Mouse (Mus musculus) heart, embryonic 14.5 days (tissue): ENCODE measurements around the gene Bbc3. TPM values are rescaled to one million over a fixed set of nuclear protein-coding genes. Genes with fewer than 3 reads are reported as not detected.

Experiments used
- ATAC-seq: fragments of 200-750 bp; cut with Nextera tagmentation; 2 replicates; pipeline ENCODE4 v1.8.0; 2017; ENCODE audit warnings: low read depth, moderate TSS enrichment; ENCODE audit not compliant: insufficient number of reproducible peaks, insufficient read depth, low FRiP score
- H3K27ac ChIP-seq, 2 experiments: fragments of 200-500 bp in 1 of 2; fragments of 300-500 bp in 1 of 2; sonication (generic) in 1 of 2; replicated peaks in 1 of 2; 2 replicates each; pipeline ENCODE4 v1.5.1; 2012 to 2014; ENCODE audit warnings: low read depth in 2 of 2, low read length in 2 of 2, control low read depth in 1 of 2, mild to moderate bottlenecking in 1 of 2, mixed read lengths in 1 of 2; ENCODE audit not compliant: control insufficient read depth in 1 of 2, insufficient read depth in 1 of 2
- H3K27me3 ChIP-seq: fragments of 300-500 bp; sonication (generic); 2 replicates; pipeline ENCODE4 v1.6.1; 2014; ENCODE audit warnings: mild to moderate bottlenecking, low read length, control low read depth; ENCODE audit not compliant: control insufficient read depth, insufficient read depth
- H3K36me3 ChIP-seq: fragments of 300-500 bp; sonication (generic); 2 replicates; pipeline ENCODE4 v1.6.1; 2014; ENCODE audit warnings: mild to moderate bottlenecking, control low read depth, low read length, mixed read lengths; ENCODE audit not compliant: control insufficient read depth, insufficient read depth
- H3K4me1 ChIP-seq, 2 experiments: fragments of 200-500 bp in 1 of 2; fragments of 300-500 bp in 1 of 2; sonication (generic) in 1 of 2; 2 replicates each; pipeline ENCODE4 v1.6.1; 2012 to 2014; ENCODE audit warnings: low read length in 2 of 2, control low read depth in 1 of 2, mixed read lengths in 1 of 2; ENCODE audit not compliant: control insufficient read depth in 2 of 2, insufficient read depth in 2 of 2
- H3K4me2 ChIP-seq: fragments of 300-500 bp; sonication (generic); 2 replicates; pipeline ENCODE4 v1.6.1; 2014; ENCODE audit warnings: mild to moderate bottlenecking, low read length
- H3K4me3 ChIP-seq, 2 experiments: fragments of 200-500 bp in 1 of 2; fragments of 300-500 bp in 1 of 2; sonication (generic) in 1 of 2; 2 replicates each; pipeline ENCODE4 v1.5.1; 2012 to 2014; ENCODE audit warnings: low read length in 2 of 2, mild to moderate bottlenecking in 2 of 2, control low read depth in 1 of 2, low read depth in 1 of 2, moderate library complexity in 1 of 2; ENCODE audit not compliant: control insufficient read depth in 1 of 2, insufficient read depth in 1 of 2
- H3K9ac ChIP-seq: fragments of 300-500 bp; sonication (generic); 2 replicates; pipeline ENCODE4 v1.6.1; 2014; ENCODE audit warnings: mild to moderate bottlenecking, low read length
- H3K9me3 ChIP-seq: fragments of 300-500 bp; sonication (generic); 2 replicates; pipeline ENCODE4 v1.6.1; 2016; ENCODE audit warnings: low read length, control low read depth; ENCODE audit not compliant: control insufficient read depth
- WGBS: fragments of 180-500 bp; shearing (Covaris S2); extraction: QIAGEN DNeasy Blood & Tissue Kit; methylation state at CpG from one replicate; pipeline ENCODE4 v1.1.7; 2014; 5-methylcytosine and 5-hydroxymethylcytosine counted together
- polyA plus RNA-seq: library from polyadenylated mRNA; unstranded; fragments of >200 nt; fragmentation: Nextera tagmentation; extraction: Ambion mirVana; gene quantifications from 2 replicates; pipeline ENCODE4 v1.2.1, GENCODE M21; 2014

Gene Bbc3
- polyA plus RNA-seq, 1 experiment from 2014 or later = 5.2 TPM

DNA sequence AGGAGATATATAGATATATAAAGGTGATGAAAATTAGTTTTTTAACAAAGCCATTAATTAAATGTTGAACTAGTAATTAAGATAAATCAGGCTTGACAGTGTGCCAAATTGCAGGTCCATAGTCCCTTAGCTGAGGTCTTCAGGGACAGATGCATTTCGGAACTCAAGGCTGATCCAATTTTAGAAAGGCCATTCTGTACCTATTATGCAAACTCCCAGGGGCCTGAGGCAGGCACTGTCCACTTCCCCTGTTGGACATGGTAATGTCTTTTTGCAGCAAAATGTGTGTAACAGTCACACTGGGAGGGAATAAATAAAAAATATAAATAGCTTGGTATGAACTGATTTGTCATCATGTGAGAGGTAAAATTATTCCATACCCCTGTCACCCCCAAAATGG is 37.1 kb upstream of the Bbc3 start:
- 57% methylated on average over 1 of the region's 1 CpGs for WGBS
- Histone ChIP-seq H3K4me3 (no peak overlapping the region), H3K27me3 (no peaks in the 10 kb centered on the region), H3K9ac (no peak overlapping the region; the same call in 1 of the 2 replicates), H3K27ac (no peak overlapping the region), H3K4me2 (0 out of 2 replicates have a peak overlapping the region, but pooled peaks have one; percentile 97), H3K36me3 (peaks cover 12% of the 10 kb centered on the region), H3K9me3 (no peaks in the 10 kb centered on the region), H3K4me1 (peaks cover 14 to 20% of the 10 kb centered on the region in 2 experiments)
- no peak for ATAC-seq

DNA sequence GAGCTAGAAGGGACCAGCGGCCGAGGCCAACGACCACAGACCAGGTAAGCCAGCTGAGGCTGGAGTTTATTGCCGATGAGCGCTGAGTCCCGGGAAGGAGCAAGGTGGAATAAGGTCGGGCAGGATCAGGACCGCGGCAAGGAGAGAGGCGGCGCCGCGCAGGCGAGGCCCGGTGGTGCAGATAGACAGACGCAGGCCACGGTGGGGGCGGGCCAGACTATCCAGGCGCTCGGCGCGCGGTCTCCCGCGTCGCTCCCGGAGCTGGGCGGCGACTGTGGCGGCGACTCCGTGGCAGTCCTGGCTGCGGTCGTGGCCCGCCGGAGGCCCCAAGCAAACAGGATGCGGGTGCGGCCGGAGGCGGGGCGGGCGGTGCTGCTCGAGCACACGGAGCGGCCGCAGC is 35.5 kb upstream of the Bbc3 start:
- Histone ChIP-seq H3K27me3 (no peaks in the 10 kb centered on the region), H3K36me3 (peaks cover 27% of the 10 kb centered on the region), H3K4me3 (peak overlapping the region; percentile 76 to 81), H3K4me2 (peak overlapping the region; percentile 97), H3K4me1 (peaks cover 14 to 20% of the 10 kb centered on the region in 2 experiments), H3K9ac (peak overlapping the region; percentile 85), H3K27ac (peak overlapping the region; percentile 54 to 89), H3K9me3 (no peaks in the 10 kb centered on the region)
- WGBS = under 1% methylated on average over 40 of the region's 46 CpGs
- ATAC-seq = peak; percentile 74

DNA sequence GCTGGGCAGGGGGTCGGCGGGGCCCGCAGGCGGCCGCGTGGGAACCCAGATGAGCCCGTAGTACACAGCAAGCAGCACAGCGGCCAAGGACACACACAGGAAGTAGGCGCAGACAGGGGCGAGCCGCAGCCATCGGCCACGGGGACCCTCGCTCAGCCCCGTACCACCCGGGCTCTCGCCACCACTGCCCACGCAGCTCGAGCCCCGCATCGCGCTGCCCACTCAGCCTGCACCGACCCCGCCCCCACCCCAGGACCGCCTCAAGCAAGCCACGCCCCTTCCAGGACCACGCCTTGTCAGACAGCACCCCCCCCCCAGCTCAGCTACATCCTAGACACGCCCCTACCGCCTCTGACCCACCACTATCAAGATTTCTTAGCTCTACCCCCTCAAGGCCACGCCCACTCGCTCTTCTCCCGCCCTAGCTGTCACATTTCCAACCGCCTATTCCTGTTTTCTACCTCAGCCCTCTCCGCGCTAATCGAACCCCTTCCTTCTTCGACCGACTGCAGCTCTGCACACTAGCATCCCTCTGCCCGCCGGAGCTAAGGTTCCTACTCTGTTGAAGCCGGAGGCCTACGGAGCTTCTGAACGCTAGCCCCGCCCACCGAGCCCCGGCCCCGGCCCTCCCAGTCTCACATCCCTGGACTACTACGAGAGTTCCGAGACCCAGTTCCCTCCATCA is 35.0 kb upstream of the Bbc3 start, which contains the start of gene Inafm1:
Inafm1 (minus strand) TSS at position 537 of the 685 bp plus-strand sequence.
- peak within 1 kb of the TSS; percentile 97 for H3K4me2 ChIP-seq
- peak within 1 kb of the TSS; percentile 76 to 81 for H3K4me3 ChIP-seq
- ATAC-seq = peak; percentile 84
- H3K36me3 ChIP-seq = peaks cover 33% of the 10 kb centered on the region
- WGBS = 2% methylated on average over 37 of the region's 49 CpGs
- H3K9ac ChIP-seq = peak within 1 kb of the TSS; percentile 85
- H3K27me3 ChIP-seq = no peaks in the 10 kb centered on the region
- peaks cover 14 to 20% of the 10 kb centered on the region in 2 experiments for H3K4me1 ChIP-seq
- peak within 1 kb of the TSS; percentile 63 to 89 for H3K27ac ChIP-seq
- no peaks in the 10 kb centered on the region for H3K9me3 ChIP-seq

DNA sequence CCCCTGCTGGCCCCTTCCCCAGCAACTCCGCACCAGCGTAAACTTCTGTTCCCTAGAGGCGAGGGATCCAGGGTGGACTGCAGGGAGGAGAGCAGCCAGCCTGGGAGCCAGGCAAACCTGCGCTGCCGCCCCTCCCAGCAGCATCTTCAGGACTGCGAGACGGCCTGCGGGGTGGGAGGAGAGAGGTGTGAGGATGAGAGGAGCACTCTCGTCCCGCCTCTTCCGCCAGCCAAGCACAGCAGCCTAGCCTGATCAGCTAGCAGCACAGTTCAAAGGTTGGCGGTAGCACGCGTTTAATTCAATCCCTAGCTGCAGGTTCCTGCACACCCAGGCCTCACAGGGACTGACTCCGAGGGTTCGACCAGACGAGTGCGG is 34.4 kb upstream of the Bbc3 start:
- Histone ChIP-seq H3K4me2 (peak overlapping the region; percentile 97), H3K36me3 (peaks cover 38% of the 10 kb centered on the region), H3K4me1 (peaks cover 14 to 20% of the 10 kb centered on the region in 2 experiments), H3K27me3 (no peaks in the 10 kb centered on the region), H3K27ac (peak overlapping the region; percentile 63 to 89), H3K9me3 (no peaks in the 10 kb centered on the region), H3K4me3 (peak overlapping the region; percentile 76 to 81), H3K9ac (peak overlapping the region; percentile 85)
- ATAC-seq = peak; percentile 41
- under 1% methylated on average over 18 of the region's 18 CpGs for WGBS

DNA sequence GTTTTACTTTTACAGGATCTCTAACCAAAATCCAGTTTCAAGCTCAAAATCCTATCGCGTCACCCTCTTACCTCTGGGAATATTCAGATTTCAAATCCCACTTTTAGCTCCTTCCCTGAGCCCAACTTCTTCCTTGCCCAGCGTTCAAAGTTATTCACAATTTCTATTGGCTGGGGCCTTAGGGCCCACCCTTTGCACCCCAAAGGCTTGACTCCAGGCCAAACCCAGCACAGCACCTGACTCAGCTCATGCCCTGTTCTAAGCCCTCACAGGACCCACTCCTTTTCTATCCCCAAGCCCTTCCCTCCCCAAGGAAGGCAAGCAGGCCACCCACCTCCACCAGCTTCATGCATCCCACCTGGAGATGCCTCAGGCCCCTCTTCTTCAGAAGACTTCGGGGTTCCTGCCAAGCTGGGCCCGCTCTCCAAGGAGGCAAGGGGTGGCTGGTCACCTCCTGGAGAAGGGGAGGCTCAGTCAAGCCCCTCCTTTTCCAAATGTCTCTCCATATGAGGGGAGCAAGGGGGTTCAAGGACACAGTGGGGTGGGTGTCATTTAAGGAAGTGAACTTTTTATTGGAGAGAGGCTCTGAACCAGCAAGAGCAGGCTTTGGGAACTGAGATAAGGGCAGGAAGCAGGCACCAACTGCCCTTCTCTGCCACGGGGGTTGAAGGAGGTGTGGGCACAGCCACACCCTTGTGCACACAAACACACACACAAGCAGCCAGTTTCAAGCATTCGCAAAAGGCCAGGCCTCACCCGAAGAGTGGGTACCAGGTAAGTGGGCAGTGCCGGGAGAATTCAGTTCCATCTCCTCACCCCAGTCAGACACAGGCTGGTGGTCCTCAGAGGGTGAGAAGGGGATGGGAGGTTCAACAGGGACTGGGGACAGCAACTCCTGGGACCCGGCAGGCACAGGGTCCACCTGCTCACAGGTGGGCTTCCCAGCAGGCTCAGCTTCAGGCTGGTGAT is 33.0 kb upstream of the Bbc3 start:
- Histone ChIP-seq H3K4me1 (peaks cover 14 to 20% of the 10 kb centered on the region in 2 experiments), H3K9me3 (no peaks in the 10 kb centered on the region), H3K27ac (no peak overlapping the region), H3K4me3 (no peak overlapping the region), H3K27me3 (no peaks in the 10 kb centered on the region), H3K36me3 (peaks cover 50% of the 10 kb centered on the region), H3K9ac (no peak overlapping the region), H3K4me2 (no peak overlapping the region)
- WGBS = 86% methylated on average over 10 of the region's 10 CpGs
- ATAC-seq = no peak

DNA sequence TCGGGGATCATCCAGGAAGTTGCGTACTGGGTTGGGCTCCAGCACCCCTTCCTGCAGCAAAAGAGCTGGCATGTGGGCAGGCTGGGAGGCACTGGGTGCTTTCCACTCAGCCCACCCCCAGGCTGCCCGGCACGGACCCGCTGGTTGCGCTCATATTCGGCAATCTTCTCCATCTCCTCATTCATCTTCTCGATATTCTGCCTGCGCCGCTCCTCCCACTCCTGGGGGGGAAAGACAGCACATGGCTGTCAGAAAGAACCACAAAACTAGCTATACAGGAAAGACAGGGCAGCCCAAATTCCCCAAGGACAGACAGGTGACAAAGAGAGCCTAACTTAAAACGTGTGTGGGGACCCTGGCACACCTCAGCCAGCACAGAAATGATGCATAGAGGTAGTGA is 27.5 kb upstream of the Bbc3 start:
- Histone ChIP-seq H3K9me3 (no peaks in the 10 kb centered on the region), H3K4me1 (peaks cover 4 to 7% of the 10 kb centered on the region in 2 experiments), H3K27me3 (no peaks in the 10 kb centered on the region), H3K36me3 (peaks cover 83% of the 10 kb centered on the region), H3K4me3 (no peak overlapping the region), H3K27ac (no peak overlapping the region), H3K4me2 (no peak overlapping the region), H3K9ac (no peak overlapping the region)
- 92% methylated on average over 11 of the region's 11 CpGs for WGBS
- no peak for ATAC-seq

DNA sequence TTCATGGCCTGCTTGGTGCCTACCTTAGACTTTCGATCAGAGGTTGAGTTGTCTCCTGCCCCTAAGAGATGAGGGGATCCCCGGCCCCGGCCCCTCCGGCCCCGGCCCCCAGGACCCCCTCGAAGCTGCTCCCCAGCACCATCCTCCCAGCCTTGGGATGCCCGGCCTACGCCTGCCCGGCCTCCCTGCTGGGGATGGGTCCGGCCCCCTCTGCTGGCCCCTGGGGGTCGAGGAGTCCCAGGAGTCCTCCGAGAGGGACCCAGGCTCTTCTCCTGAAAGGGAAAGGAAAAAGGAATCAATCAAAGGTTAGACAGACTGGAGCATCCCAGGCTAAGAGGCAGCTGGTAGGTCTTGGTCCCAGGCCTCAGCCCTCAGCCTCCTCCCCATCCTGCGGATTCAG is 25.9 kb upstream of the Bbc3 start:
- no peak overlapping the region for H3K9ac ChIP-seq
- no peak for ATAC-seq
- H3K9me3 ChIP-seq = no peaks in the 10 kb centered on the region
- H3K27ac ChIP-seq = no peak overlapping the region
- WGBS = 92% methylated on average over 13 of the region's 13 CpGs
- H3K27me3 ChIP-seq = no peaks in the 10 kb centered on the region
- H3K4me2 ChIP-seq = no peak overlapping the region
- peaks cover 67% of the 10 kb centered on the region for H3K36me3 ChIP-seq
- no peak overlapping the region for H3K4me3 ChIP-seq
- H3K4me1 ChIP-seq = peaks cover 4 to 8% of the 10 kb centered on the region in 2 experiments
